Mouse (Mus musculus): Measurements from ENCODE around the gene Stra6. TPM values are rescaled to one million over a fixed set of nuclear protein-coding genes. Genes with fewer than 3 reads are reported as not detected.

Stra6 gene
- total and polyA plus RNA-seq, 3 experiments, result 0.11 TPM; not detected in 2

- H3K4me1 ChIP-seq (ENCODE audit: insufficient read depth, low read depth, low read length), result no peaks in the 10 kb centered on the region
- no peaks in the 10 kb centered on the region for H3K9me3 ChIP-seq (replicated peaks)
- H3K4me3 ChIP-seq (ENCODE audit: low read depth, low read length), result no peak overlapping the region
- ATAC-seq (ENCODE audit: extremely low read depth, insufficient number of reproducible peaks, low FRiP score, poor library complexity, severe bottlenecking), result no peak
- H3K27me3 ChIP-seq (ENCODE audit: insufficient read depth, low read length), result peaks cover 8% of the 10 kb centered on the region
- TF ChIP-seq GATA2 (IDR thresholded peaks at IDR 0.05; ENCODE audit: borderline replicate concordance, low read depth, low read length) (no peak), CTCF (IDR thresholded peaks at IDR 0.05; ENCODE audit: low read depth, low read length) (no peak), GATA1 (IDR thresholded peaks at IDR 0.05; ENCODE audit: borderline replicate concordance, low read length) (no peak), POLR2AphosphoS5 (IDR thresholded peaks at IDR 0.05; ENCODE audit: insufficient replicate concordance, low read depth, low read length) (no peak), TAL1 (conservative IDR thresholded peaks at IDR 0.05; ENCODE audit: low read depth, low read length) (no peak)
- no peak for DNase-seq (ENCODE audit: low spot score)
- no peaks in the 10 kb centered on the region for H3K36me3 ChIP-seq (replicated peaks)
Measured at GRCm38 (mm10) chr9:58053544-58053943, 10.0 kb upstream of the Stra6 start.

- Histone ChIP-seq H3K27me3 (ENCODE audit: insufficient read depth, low read length) (peaks cover 8% of the 10 kb centered on the region), H3K4me1 (ENCODE audit: insufficient read depth, low read depth, low read length) (no peaks in the 10 kb centered on the region), H3K9me3 (replicated peaks) (no peaks in the 10 kb centered on the region), H3K4me3 (ENCODE audit: low read depth, low read length) (no peak overlapping the region), H3K36me3 (replicated peaks) (no peaks in the 10 kb centered on the region)
- ATAC-seq (ENCODE audit: extremely low read depth, insufficient number of reproducible peaks, low FRiP score, poor library complexity, severe bottlenecking) (no peak), DNase-seq (ENCODE audit: low spot score) (no peak)
- no peak for TF ChIP-seq GATA1 (IDR thresholded peaks at IDR 0.05; ENCODE audit: borderline replicate concordance, low read length)
Measured at GRCm38 (mm10) chr9:58054032-58054431, 9.6 kb upstream of the Stra6 start.

- no peak overlapping the region for H3K4me3 ChIP-seq (ENCODE audit: low read depth, low read length)
- H3K27me3 ChIP-seq (ENCODE audit: insufficient read depth, low read length), result peaks cover 8% of the 10 kb centered on the region; the same call in 1 of the 2 replicates
- no peaks in the 10 kb centered on the region for H3K4me1 ChIP-seq (ENCODE audit: insufficient read depth, low read depth, low read length)
- no peak for TF ChIP-seq GATA1 (IDR thresholded peaks at IDR 0.05; ENCODE audit: borderline replicate concordance, low read length)
- TF ChIP-seq GATA2 (IDR thresholded peaks at IDR 0.05; ENCODE audit: borderline replicate concordance, low read depth, low read length), result no peak
- TF ChIP-seq TAL1 (conservative IDR thresholded peaks at IDR 0.05; ENCODE audit: low read depth, low read length), result no peak
- H3K9me3 ChIP-seq (replicated peaks), result no peaks in the 10 kb centered on the region
- DNase-seq (ENCODE audit: low spot score), result no peak
- no peak for ATAC-seq (ENCODE audit: extremely low read depth, insufficient number of reproducible peaks, low FRiP score, poor library complexity, severe bottlenecking)
- H3K36me3 ChIP-seq (replicated peaks), result no peaks in the 10 kb centered on the region
Measured at GRCm38 (mm10) chr9:58055666-58056065, 7.9 kb upstream of the Stra6 start.

- ATAC-seq (ENCODE audit: extremely low read depth, insufficient number of reproducible peaks, low FRiP score, poor library complexity, severe bottlenecking) (no peak), DNase-seq (ENCODE audit: low spot score) (no peak)
- no peaks in the 10 kb centered on the region for H3K36me3 ChIP-seq (replicated peaks)
- no peaks in the 10 kb centered on the region for H3K9me3 ChIP-seq (replicated peaks)
- no peaks in the 10 kb centered on the region; the same call in 1 of the 2 replicates for H3K4me1 ChIP-seq (ENCODE audit: insufficient read depth, low read depth, low read length)
- H3K4me3 ChIP-seq (ENCODE audit: low read depth, low read length), result no peak overlapping the region
- H3K27me3 ChIP-seq (ENCODE audit: insufficient read depth, low read length), result peaks cover 9% of the 10 kb centered on the region; the same call in 1 of the 2 replicates
- TF ChIP-seq CTCF (IDR thresholded peaks at IDR 0.05; ENCODE audit: low read depth, low read length), result no peak
- TF ChIP-seq GATA1 (IDR thresholded peaks at IDR 0.05; ENCODE audit: borderline replicate concordance, low read length), result no peak
- TF ChIP-seq GATA2 (IDR thresholded peaks at IDR 0.05; ENCODE audit: borderline replicate concordance, low read depth, low read length), result no peak
- TF ChIP-seq POLR2AphosphoS5 (IDR thresholded peaks at IDR 0.05; ENCODE audit: insufficient replicate concordance, low read depth, low read length), result no peak
- no peak for TF ChIP-seq TAL1 (conservative IDR thresholded peaks at IDR 0.05; ENCODE audit: low read depth, low read length)
Measured at GRCm38 (mm10) chr9:58059920-58060319, 3.7 kb upstream of the Stra6 start.

GRCm38 (mm10) chr9:58060677-58061667, 2.6 kb upstream of the Stra6 start:
- H3K27me3 ChIP-seq (ENCODE audit: insufficient read depth, low read length), result peaks cover 5% of the 10 kb centered on the region; the same call in 1 of the 2 replicates
- TF ChIP-seq GATA2 (IDR thresholded peaks at IDR 0.05; ENCODE audit: borderline replicate concordance, low read depth, low read length), result no peak
- TF ChIP-seq TAL1 (conservative IDR thresholded peaks at IDR 0.05; ENCODE audit: low read depth, low read length), result no peak
- no peak for TF ChIP-seq POLR2AphosphoS5 (IDR thresholded peaks at IDR 0.05; ENCODE audit: insufficient replicate concordance, low read depth, low read length)
- no peak for TF ChIP-seq GATA1 (IDR thresholded peaks at IDR 0.05; ENCODE audit: borderline replicate concordance, low read length)
- no peak for TF ChIP-seq CTCF (IDR thresholded peaks at IDR 0.05; ENCODE audit: low read depth, low read length)
- ATAC-seq (ENCODE audit: extremely low read depth, insufficient number of reproducible peaks, low FRiP score, poor library complexity, severe bottlenecking) (peak; percentile 15; the same call in 1 of the 2 replicates), DNase-seq (ENCODE audit: low spot score) (peak; percentile 59)
- no peaks in the 10 kb centered on the region for H3K9me3 ChIP-seq (replicated peaks)
- no peak overlapping the region for H3K4me3 ChIP-seq (ENCODE audit: low read depth, low read length)
- H3K36me3 ChIP-seq (replicated peaks), result no peaks in the 10 kb centered on the region
- no peaks in the 10 kb centered on the region; the same call in 1 of the 2 replicates for H3K4me1 ChIP-seq (ENCODE audit: insufficient read depth, low read depth, low read length)

GRCm38 (mm10) chr9:58065532-58065931, 1.9 kb downstream of the Stra6 start:
- H3K4me3 ChIP-seq (ENCODE audit: low read depth, low read length), result no peak overlapping the region
- no peak for DNase-seq (ENCODE audit: low spot score)
- ATAC-seq (ENCODE audit: extremely low read depth, insufficient number of reproducible peaks, low FRiP score, poor library complexity, severe bottlenecking), result no peak
- TF ChIP-seq GATA2 (IDR thresholded peaks at IDR 0.05; ENCODE audit: borderline replicate concordance, low read depth, low read length), result no peak
- no peaks in the 10 kb centered on the region for H3K36me3 ChIP-seq (replicated peaks)
- H3K27me3 ChIP-seq (ENCODE audit: insufficient read depth, low read length), result peaks cover 9% of the 10 kb centered on the region; the same call in 1 of the 2 replicates
- H3K4me1 ChIP-seq (ENCODE audit: insufficient read depth, low read depth, low read length), result no peaks in the 10 kb centered on the region; the same call in 1 of the 2 replicates
- H3K9me3 ChIP-seq (replicated peaks), result no peaks in the 10 kb centered on the region

Data from G1E (cell line).